Comparison of ENCODE assay signal across 9 mouse cellular contexts in the genomic region with DNA sequence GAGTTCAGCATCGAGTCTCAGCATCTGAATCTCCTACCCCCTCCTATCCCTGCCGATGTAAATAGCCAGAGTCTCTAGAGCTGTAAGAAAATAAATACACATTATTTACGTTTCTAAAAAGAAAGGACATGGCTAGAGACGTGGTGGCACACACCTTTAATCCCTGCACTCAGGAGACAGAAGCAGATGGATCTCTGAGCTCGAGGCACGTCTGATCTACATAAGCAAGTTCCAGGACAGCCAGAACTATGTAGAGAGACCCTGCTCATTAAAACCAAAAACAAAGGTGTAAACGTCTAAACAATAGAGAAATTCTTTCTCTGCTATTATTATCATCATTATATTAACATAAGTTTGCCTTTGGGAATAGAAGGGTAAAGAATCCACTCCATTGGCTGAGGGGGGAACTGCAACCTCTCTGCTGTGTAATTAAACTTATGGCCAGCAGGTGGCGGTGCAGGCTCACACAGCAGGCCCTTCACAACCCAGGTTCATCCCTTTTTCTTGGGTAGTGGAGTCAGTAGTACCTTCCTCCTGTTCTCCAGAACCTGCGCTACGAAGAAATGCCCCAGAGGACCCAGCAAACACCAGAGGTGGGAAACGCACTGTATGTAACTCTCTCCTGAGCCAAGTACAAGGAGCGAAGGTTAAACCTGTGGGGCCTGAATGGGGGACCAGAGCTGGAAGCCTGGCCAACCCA. TPM values are rescaled to one million over a fixed set of nuclear protein-coding genes. Genes with fewer than 3 reads are reported as not detected.
DNase-seq lines count a peak whose midpoint lies in the region; ATAC-seq and TF ChIP-seq lines count a peak whose summit lies in the region.
"Had no signal": no experiment of that assay in that cellular context is flagged by ENCODE, and none has a peak within 500 bp of the region (broad histone marks: within the 10 kb centered on the region; RNA-seq: fewer than 3 reads in every experiment).

No protein-coding gene starts in this region.

- ATAC-seq in forebrain, postnatal 0 days: peak; percentile 93
- peak; percentile 49; the same call in 1 of the 2 replicates for ATAC-seq in hindbrain, embryonic 12.5 days (ENCODE audit: low FRiP score)
- ATAC-seq in lung, postnatal 0 days: peak; percentile 77

- TF ChIP-seq CTCF in cerebellum, adult 2 months (IDR thresholded peaks at IDR 0.05; ENCODE audit: borderline replicate concordance, insufficient read depth, low read depth, low read length): peak; percentile 100
- TF ChIP-seq CTCF in forebrain, postnatal 0 days (IDR thresholded peaks at IDR 0.05; ENCODE audit: low read depth): peak; percentile 99
- peak; percentile 99 for TF ChIP-seq CTCF in lung, postnatal 0 days (IDR thresholded peaks at IDR 0.05)

- H3K4me2 ChIP-seq in forebrain, postnatal 0 days (ENCODE audit: low read depth): no peak overlapping the region
- H3K4me2 ChIP-seq in hindbrain, embryonic 12.5 days (replicated peaks): no peak overlapping the region
- no peak overlapping the region for H3K4me2 ChIP-seq in lung, postnatal 0 days (replicated peaks; ENCODE audit: low read depth, low read length)
- H3K4me2 ChIP-seq: liver, embryonic 15.5 days had no signal

- no peak overlapping the region for H3K4me3 ChIP-seq in cerebellum, adult 2 months (replicated peaks; ENCODE audit: insufficient read depth, low read depth, low read length)
- H3K4me3 ChIP-seq in forebrain, postnatal 0 days (ENCODE audit: low read depth, low read length): no peak overlapping the region
- no peak overlapping the region for H3K4me3 ChIP-seq in hindbrain, embryonic 12.5 days
- H3K4me3 ChIP-seq in lung, postnatal 0 days (ENCODE audit: low read depth, low read length): no peak overlapping the region
- H3K4me3 ChIP-seq: liver, embryonic 15.5 days had no signal

- H3K27ac ChIP-seq in cerebellum, adult 2 months (ENCODE audit: insufficient read depth, low read length): no peak overlapping the region
- no peak overlapping the region for H3K27ac ChIP-seq in forebrain, postnatal 0 days (ENCODE audit: low read depth, low read length)
- no peak overlapping the region for H3K27ac ChIP-seq in hindbrain, embryonic 12.5 days
- H3K27ac ChIP-seq in lung, postnatal 0 days (ENCODE audit: low read length): no peak overlapping the region
- H3K27ac ChIP-seq: liver, embryonic 15.5 days had no signal

- WGBS in cerebellum, adult 2 months: 31% methylated on average over 12 of the region's 12 CpGs
- WGBS in forebrain, postnatal 0 days: 34% methylated on average over 12 of the region's 12 CpGs
- WGBS in hindbrain, embryonic 12.5 days: 37% methylated on average over 12 of the region's 12 CpGs
- WGBS in lung, postnatal 0 days: 32% methylated on average over 12 of the region's 12 CpGs

- DNase-seq in Muller cell, postnatal 12 days (ENCODE audit: inconsistent ontology term): peak; percentile 64
- peak; percentile 57 to 69 for DNase-seq in cerebellum, adult 2 months
- peak; percentile 90 for DNase-seq in forebrain, postnatal 0 days
- DNase-seq in layer of hippocampus, adult 9-10 months (ENCODE audit: low spot score): peak; percentile 50
- peak; percentile 82 for DNase-seq in lung, postnatal 0 days (ENCODE audit: low spot score)
- DNase-seq in ovary, postnatal 36 days (ENCODE audit: low spot score): peak; percentile 61
- DNase-seq in thymus, postnatal 10 days (ENCODE audit: low spot score in 2 of 2): peak; percentile 18 to 64

- no peaks in the 10 kb centered on the region for H3K9me3 ChIP-seq in forebrain, postnatal 0 days (ENCODE audit: low read length)
- H3K9me3 ChIP-seq in hindbrain, embryonic 12.5 days (replicated peaks): no peaks in the 10 kb centered on the region
- H3K9me3 ChIP-seq in lung, postnatal 0 days (ENCODE audit: low read length): no peaks in the 10 kb centered on the region
- H3K9me3 ChIP-seq: liver, embryonic 15.5 days had no signal

- H3K4me1 ChIP-seq in cerebellum, adult 2 months (ENCODE audit: control insufficient read depth, insufficient read depth, low read length): no peaks in the 10 kb centered on the region
- H3K4me1 ChIP-seq in forebrain, postnatal 0 days (ENCODE audit: insufficient read depth): 0 out of 2 replicates have a peak, but pooled peaks cover 3% of the 10 kb centered on the region
- H3K4me1 ChIP-seq in hindbrain, embryonic 12.5 days: no peaks in the 10 kb centered on the region
- H3K4me1 ChIP-seq in lung, postnatal 0 days (ENCODE audit: insufficient read depth, low read depth, low read length): no peaks in the 10 kb centered on the region

- H3K27me3 ChIP-seq in cerebellum, adult 2 months (ENCODE audit: control insufficient read depth, insufficient read depth, low read length): no peaks in the 10 kb centered on the region
- no peaks in the 10 kb centered on the region for H3K27me3 ChIP-seq in forebrain, postnatal 0 days (ENCODE audit: insufficient read depth, low read length)
- H3K27me3 ChIP-seq in hindbrain, embryonic 12.5 days: peaks cover 8% of the 10 kb centered on the region; the same call in 1 of the 2 replicates
- H3K27me3 ChIP-seq in lung, postnatal 0 days (replicated peaks; ENCODE audit: insufficient read depth, low read length): no peaks in the 10 kb centered on the region

- TF ChIP-seq EP300 in lung, postnatal 0 days (IDR thresholded peaks at IDR 0.05): no peak

- H3K9ac ChIP-seq in forebrain, postnatal 0 days: no peak overlapping the region
- H3K9ac ChIP-seq in hindbrain, embryonic 12.5 days: no peak overlapping the region
- no peak overlapping the region for H3K9ac ChIP-seq in lung, postnatal 0 days (replicated peaks; ENCODE audit: low read depth)
- H3K9ac ChIP-seq: liver, embryonic 15.5 days had no signal

- H3K36me3 ChIP-seq in forebrain, postnatal 0 days (ENCODE audit: insufficient read depth): no peaks in the 10 kb centered on the region
- H3K36me3 ChIP-seq in hindbrain, embryonic 12.5 days: no peaks in the 10 kb centered on the region
- H3K36me3 ChIP-seq in lung, postnatal 0 days (ENCODE audit: insufficient read depth, low read length): no peaks in the 10 kb centered on the region
- H3K36me3 ChIP-seq: liver, embryonic 15.5 days had no signal

- TF ChIP-seq POLR2A in cerebellum, adult 2 months (IDR thresholded peaks at IDR 0.05; ENCODE audit: borderline replicate concordance, insufficient read depth, low read length): no peak

RNA-seq across cellular contexts. Expression of gene Top1, which starts 48.0 kb away (rescaled TPM):
- 29.1 and 29.4 TPM in 2 replicates for polyA plus RNA-seq in cerebellum, adult 2 months (2012; rRNA removed)
- total RNA-seq in forebrain, postnatal 0 days (2014; rRNA removed): 42.5 and 56.7 TPM in 2 replicates
- 35.4 and 46.1 TPM in 2 replicates for polyA plus RNA-seq in forebrain, postnatal 0 days (2015; fragmentation: Nextera tagmentation; extraction: Ambion mirVana)
- 114 and 122 TPM in 2 replicates for polyA plus RNA-seq in hindbrain, embryonic 12.5 days (2016; fragmentation: Nextera tagmentation; extraction: Ambion mirVana)
- 38.7 and 51.5 TPM in 2 replicates for polyA plus RNA-seq in lung, postnatal 0 days (2015; fragmentation: Nextera tagmentation; extraction: Ambion mirVana)
